Mouse (Mus musculus) brain, embryonic 14.5 days (tissue): Measurements from ENCODE around the gene Polr1d.

Source experiments
- CTCF ChIP-seq: fragments of 200-500 bp; IDR thresholded peaks from 2 replicates; pipeline ENCODE4 v1.5.1; 2012; ENCODE audit warnings: inconsistent platforms, mild to moderate bottlenecking, moderate library complexity, borderline replicate concordance; ENCODE audit not compliant: insufficient read depth, insufficient read length; ENCODE audit errors: extremely low read depth
- POLR2A ChIP-seq: fragments of 200-500 bp; IDR thresholded peaks from 2 replicates; pipeline ENCODE4 v1.6.1; 2012; ENCODE audit warnings: mild to moderate bottlenecking, inconsistent platforms, borderline replicate concordance; ENCODE audit not compliant: poor library complexity, insufficient read depth, insufficient read length, severe bottlenecking; ENCODE audit errors: extremely low read depth

- no peak for TF ChIP-seq CTCF
- no peak for TF ChIP-seq POLR2A
Measured at GRCm38 (mm10) chr5:147053481-147053880, 23.4 kb upstream of the Polr1d start.
